ENCODE assay signal across 19 mouse cellular contexts in genomic region chr1:92127785-92128184, GRCm38 (mm10).
DNase-seq lines count a peak whose midpoint lies in the region; ATAC-seq and TF ChIP-seq lines count a peak whose summit lies in the region.
"Had no signal": no experiment of that assay in that cellular context is flagged by ENCODE, and none has a peak within 500 bp of the region (broad histone marks: within the 10 kb centered on the region; RNA-seq: fewer than 3 reads in every experiment).

No protein-coding gene starts in this region.

- 71% methylated on average over 6 of the region's 6 CpGs for WGBS in liver, embryonic 11.5 days
- WGBS in macrophage (ENCODE audit: missing documents) = 58% methylated on average over 6 of the region's 6 CpGs
- WGBS in midbrain, embryonic 14.5 days = 91% methylated on average over 6 of the region's 6 CpGs
- 91% methylated on average over 6 of the region's 6 CpGs for WGBS in midbrain, embryonic 15.5 days

- H3K9me3 ChIP-seq in liver, embryonic 11.5 days (ENCODE audit: control insufficient read depth, low read length) = no peaks in the 10 kb centered on the region
- no peaks in the 10 kb centered on the region for H3K9me3 ChIP-seq in G1E (replicated peaks)
- no peaks in the 10 kb centered on the region for H3K9me3 ChIP-seq in midbrain, embryonic 14.5 days (ENCODE audit: control insufficient read depth, low read length)
- no peaks in the 10 kb centered on the region for H3K9me3 ChIP-seq in midbrain, embryonic 15.5 days
- H3K9me3 ChIP-seq: intestine, embryonic 15.5 days; limb, embryonic 15.5 days; midbrain, embryonic 10.5 days had no signal

- peaks cover 26% of the 10 kb centered on the region for H3K4me1 ChIP-seq in liver, embryonic 11.5 days (replicated peaks; ENCODE audit: control insufficient read depth, insufficient read depth, low read length)
- H3K4me1 ChIP-seq in G1E (ENCODE audit: insufficient read depth, low read depth, low read length) = peaks cover 55% of the 10 kb centered on the region
- no peaks in the 10 kb centered on the region for H3K4me1 ChIP-seq in midbrain, embryonic 14.5 days (ENCODE audit: control insufficient read depth, insufficient read depth, low read length)
- peaks cover 9% of the 10 kb centered on the region; the same call in 1 of the 2 replicates for H3K4me1 ChIP-seq in midbrain, embryonic 15.5 days
- H3K4me1 ChIP-seq: midbrain, embryonic 10.5 days had no signal

- no peak overlapping the region for H3K4me2 ChIP-seq in liver, embryonic 11.5 days
- no peak overlapping the region for H3K4me2 ChIP-seq in midbrain, embryonic 14.5 days (ENCODE audit: low read length)
- H3K4me2 ChIP-seq in midbrain, embryonic 15.5 days = no peak overlapping the region
- H3K4me2 ChIP-seq: hindbrain, embryonic 14.5 days; intestine, embryonic 15.5 days; limb, embryonic 15.5 days; lung, embryonic 14.5 days had no signal

- no peaks in the 10 kb centered on the region for H3K27me3 ChIP-seq in liver, embryonic 11.5 days (replicated peaks; ENCODE audit: control insufficient read depth, insufficient read depth, low read length)
- no peaks in the 10 kb centered on the region for H3K27me3 ChIP-seq in G1E (ENCODE audit: insufficient read depth, low read length)
- H3K27me3 ChIP-seq in midbrain, embryonic 14.5 days (ENCODE audit: control insufficient read depth, insufficient read depth, low read length) = no peaks in the 10 kb centered on the region
- no peaks in the 10 kb centered on the region for H3K27me3 ChIP-seq in midbrain, embryonic 15.5 days (replicated peaks)
- H3K27me3 ChIP-seq: intestine, embryonic 15.5 days; limb, embryonic 15.5 days had no signal

- H3K36me3 ChIP-seq in liver, embryonic 11.5 days (ENCODE audit: control insufficient read depth, insufficient read depth, low read length) = no peaks in the 10 kb centered on the region
- H3K36me3 ChIP-seq in G1E (replicated peaks) (peaks cover 62% of the 10 kb centered on the region), macrophage (ENCODE audit: inconsistent target) (no peaks in the 10 kb centered on the region)
- H3K36me3 ChIP-seq in midbrain, embryonic 14.5 days (ENCODE audit: control insufficient read depth, insufficient read depth, low read length) = no peaks in the 10 kb centered on the region
- no peaks in the 10 kb centered on the region for H3K36me3 ChIP-seq in midbrain, embryonic 15.5 days (replicated peaks)
- H3K36me3 ChIP-seq: intestine, embryonic 15.5 days; limb, embryonic 15.5 days; midbrain, embryonic 10.5 days had no signal

- H3K27ac ChIP-seq in liver, embryonic 11.5 days (ENCODE audit: low read depth, low read length) = peak overlapping the region; percentile 48; the same call in 1 of the 2 replicates
- H3K27ac ChIP-seq in macrophage = peak overlapping the region; percentile 43
- H3K27ac ChIP-seq in midbrain, embryonic 14.5 days (replicated peaks; ENCODE audit: low read depth, low read length) = no peak overlapping the region
- H3K27ac ChIP-seq in midbrain, embryonic 15.5 days = no peak overlapping the region
- H3K27ac ChIP-seq: heart, adult 2 months; hindbrain, embryonic 14.5 days; intestine, embryonic 15.5 days; midbrain, embryonic 10.5 days had no signal

- H3K9ac ChIP-seq in liver, embryonic 11.5 days (ENCODE audit: low read depth, low read length) = no peak overlapping the region
- H3K9ac ChIP-seq in midbrain, embryonic 14.5 days (replicated peaks; ENCODE audit: low read length) = no peak overlapping the region
- H3K9ac ChIP-seq in midbrain, embryonic 15.5 days = no peak overlapping the region
- H3K9ac ChIP-seq: hindbrain, embryonic 14.5 days; intestine, embryonic 15.5 days; limb, embryonic 15.5 days; lung, embryonic 14.5 days had no signal

- no peak for TF ChIP-seq CTCF in G1E (IDR thresholded peaks at IDR 0.05; ENCODE audit: low read depth, low read length)

- ATAC-seq in liver, embryonic 11.5 days (replicated peaks; ENCODE audit: low FRiP score) = no peak
- peak; percentile 58 for ATAC-seq in G1E (ENCODE audit: extremely low read depth, insufficient number of reproducible peaks, low FRiP score, poor library complexity, severe bottlenecking)
- ATAC-seq in midbrain, embryonic 14.5 days (ENCODE audit: low FRiP score, low TSS enrichment) = no peak
- no peak for ATAC-seq in midbrain, embryonic 15.5 days (replicated peaks)
- ATAC-seq: forebrain, embryonic 16.5 days; intestine, embryonic 15.5 days had no signal

- H3K79me2 ChIP-seq in macrophage (ENCODE audit: inconsistent target) = peaks cover 46% of the 10 kb centered on the region

- DNase-seq in liver, embryonic 11.5 days (ENCODE audit: low spot score) = no peak
- DNase-seq in liver (no peak), A20 (ENCODE audit: low read depth, low spot score) (peak; percentile 41), G1E (ENCODE audit: low spot score) (peak; percentile 34)
- no peak for DNase-seq in midbrain, embryonic 14.5 days
- DNase-seq: cerebellum, adult 18-20 months; cerebellum, postnatal 36 days; heart, adult 2 months; heart, postnatal 10 days; layer of hippocampus, postnatal 36 days; right cerebral cortex, postnatal 25 days had no signal

- no peak overlapping the region for H3K4me3 ChIP-seq in liver, embryonic 11.5 days (ENCODE audit: low read depth, low read length)
- H3K4me3 ChIP-seq in G1E (ENCODE audit: low read depth, low read length) (no peak overlapping the region; the same call in 1 of the 2 replicates), macrophage (ENCODE audit: inconsistent target) (no peak overlapping the region)
- H3K4me3 ChIP-seq in midbrain, embryonic 14.5 days (replicated peaks; ENCODE audit: low read depth, low read length) = no peak overlapping the region
- H3K4me3 ChIP-seq in midbrain, embryonic 15.5 days = no peak overlapping the region
- H3K4me3 ChIP-seq: heart, adult 2 months; intestine, embryonic 15.5 days; limb, embryonic 15.5 days; midbrain, embryonic 10.5 days had no signal

Comparison
In these comparisons a context has a peak if more than half of its experiments do, and no peak if none do; other contexts are left out.
1. DNase-seq: peak in A20 (single experiment) and G1E (single experiment); none in liver, embryonic 11.5 days (single experiment), liver (single experiment) and midbrain, embryonic 14.5 days (single experiment).
2. H3K27ac ChIP-seq: peak in liver, embryonic 11.5 days (single experiment) and macrophage (single experiment); none in midbrain, embryonic 14.5 days (single experiment) and midbrain, embryonic 15.5 days (single experiment).